Mouse (Mus musculus): ENCODE measurements around the gene Ccdc42. TPM values are rescaled to one million over a fixed set of nuclear protein-coding genes. Genes with fewer than 3 reads are reported as not detected.

Ccdc42 gene
- total RNA-seq (2014; rRNA removed) (not detected in 2 replicates), polyA plus RNA-seq (2012; rRNA removed) (not detected in 2 replicates)

DNA sequence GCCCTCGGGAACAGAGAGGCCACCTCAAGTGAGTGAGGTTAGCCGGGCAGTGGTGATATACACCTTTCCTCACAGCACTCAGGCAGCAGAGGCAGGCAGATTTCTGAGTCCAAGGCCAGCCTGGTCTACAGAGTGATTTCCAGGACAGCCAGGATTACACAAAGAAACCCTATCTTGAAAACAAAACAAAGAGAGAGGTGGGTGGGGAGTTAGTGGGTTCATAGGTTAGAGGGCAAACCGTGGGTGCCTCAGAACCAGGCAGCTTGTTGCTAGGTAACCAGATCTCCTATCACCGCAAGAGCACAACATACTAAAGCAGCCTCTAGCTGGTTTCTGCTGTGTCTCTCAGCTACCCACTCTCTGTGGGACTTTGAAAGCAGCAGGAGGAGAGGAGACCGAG is at the start of gene Ccdc42:
Gene Ccdc42, plus strand, starts transcription at position 301 of the 400 bp plus-strand sequence.
- TF ChIP-seq CTCF (IDR thresholded peaks at IDR 0.05; ENCODE audit: low read depth, low read length) (no peak), POLR2A (IDR thresholded peaks at IDR 0.05; ENCODE audit: extremely low read depth, insufficient read depth, low read length) (no peak)
- no peak for DNase-seq (ENCODE audit: extremely low read depth, low read depth, low spot score)
- H3K27ac ChIP-seq (replicated peaks; ENCODE audit: insufficient read depth, low read depth, low read length), result no peak within 1 kb of the TSS
- no peaks in the 10 kb centered on the region for H3K4me1 ChIP-seq (ENCODE audit: control insufficient read depth, insufficient read depth, low read length)
- H3K36me3 ChIP-seq (ENCODE audit: control insufficient read depth, insufficient read depth, low read length), result no peaks in the 10 kb centered on the region
- no peaks in the 10 kb centered on the region for H3K79me2 ChIP-seq (ENCODE audit: control insufficient read depth, insufficient read depth, low read length)
- H3K27me3 ChIP-seq (ENCODE audit: control insufficient read depth, insufficient read depth, low read length), result no peaks in the 10 kb centered on the region
- WGBS, result 67% methylated on average over 5 of the region's 5 CpGs
- no peak within 1 kb of the TSS for H3K9ac ChIP-seq (ENCODE audit: low read depth, low read length)
- no peak within 1 kb of the TSS for H3K4me3 ChIP-seq (ENCODE audit: insufficient read depth, low read depth, low read length)

DNA sequence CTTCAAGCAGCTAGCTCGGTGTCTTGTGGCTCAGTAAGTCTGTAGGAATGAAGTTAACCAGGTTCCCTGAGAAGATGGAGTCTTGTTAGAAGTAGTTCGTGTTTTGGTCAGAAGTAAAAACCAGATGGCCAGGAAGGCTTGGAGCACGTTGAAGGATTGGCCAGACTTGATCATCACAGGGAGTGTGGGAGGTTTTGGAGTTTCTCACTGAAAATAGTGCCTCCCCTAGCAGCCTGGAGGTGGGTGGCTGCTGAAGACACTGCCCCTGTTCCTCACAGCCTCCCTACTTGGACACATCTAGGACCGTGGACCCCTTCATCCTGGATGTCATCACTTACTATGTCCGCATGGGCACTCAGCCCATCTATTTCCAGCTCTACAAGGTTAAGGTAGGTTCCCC is 47.2 kb upstream of the Ccdc42 start:
- Histone ChIP-seq H3K36me3 (ENCODE audit: control insufficient read depth, insufficient read depth, low read length) (no peaks in the 10 kb centered on the region), H3K79me2 (ENCODE audit: control insufficient read depth, insufficient read depth, low read length) (no peaks in the 10 kb centered on the region), H3K27ac (replicated peaks; ENCODE audit: insufficient read depth, low read depth, low read length) (no peak overlapping the region), H3K27me3 (ENCODE audit: control insufficient read depth, insufficient read depth, low read length) (no peaks in the 10 kb centered on the region), H3K4me3 (ENCODE audit: insufficient read depth, low read depth, low read length) (no peak overlapping the region), H3K4me1 (ENCODE audit: control insufficient read depth, insufficient read depth, low read length) (no peaks in the 10 kb centered on the region), H3K9ac (ENCODE audit: low read depth, low read length) (no peak overlapping the region)
- whole genome bisulfite sequencing, result 90% methylated on average over 5 of the region's 5 CpGs
- TF ChIP-seq CTCF (IDR thresholded peaks at IDR 0.05; ENCODE audit: low read depth, low read length), result no peak
- no peak for TF ChIP-seq POLR2A (IDR thresholded peaks at IDR 0.05; ENCODE audit: extremely low read depth, insufficient read depth, low read length)
- DNase-seq (ENCODE audit: extremely low read depth, low read depth, low spot score), result no peak

- Histone ChIP-seq H3K36me3 (ENCODE audit: control insufficient read depth, insufficient read depth, low read length) (no peaks in the 10 kb centered on the region), H3K9ac (ENCODE audit: low read depth, low read length) (no peak overlapping the region), H3K27me3 (ENCODE audit: control insufficient read depth, insufficient read depth, low read length) (no peaks in the 10 kb centered on the region), H3K4me1 (ENCODE audit: control insufficient read depth, insufficient read depth, low read length) (peaks cover 2% of the 10 kb centered on the region; the same call in 1 of the 2 replicates), H3K27ac (replicated peaks; ENCODE audit: insufficient read depth, low read depth, low read length) (no peak overlapping the region), H3K4me3 (ENCODE audit: insufficient read depth, low read depth, low read length) (no peak overlapping the region), H3K79me2 (ENCODE audit: control insufficient read depth, insufficient read depth, low read length) (no peaks in the 10 kb centered on the region)
- TF ChIP-seq POLR2A (IDR thresholded peaks at IDR 0.05; ENCODE audit: extremely low read depth, insufficient read depth, low read length), result no peak
- peak; percentile 56 for TF ChIP-seq CTCF (IDR thresholded peaks at IDR 0.05; ENCODE audit: low read depth, low read length)
- no peak for DNase-seq (ENCODE audit: extremely low read depth, low read depth, low spot score)
- 32% methylated on average over 8 of the region's 8 CpGs for WGBS
Measured at GRCm38 (mm10) chr11:68544554-68544953, 42.3 kb upstream of the Ccdc42 start.

- WGBS, result 64% methylated on average over 7 of the region's 7 CpGs
Measured at GRCm38 (mm10) chr11:68545172-68545571, 41.6 kb upstream of the Ccdc42 start.

GRCm38 (mm10) chr11:68545682-68546222 is 41.1 kb upstream of the Ccdc42 start:
- H3K4me1 ChIP-seq (ENCODE audit: control insufficient read depth, insufficient read depth, low read length), result peaks cover 2% of the 10 kb centered on the region; the same call in 1 of the 2 replicates
- H3K27me3 ChIP-seq (ENCODE audit: control insufficient read depth, insufficient read depth, low read length), result no peaks in the 10 kb centered on the region
- no peak for DNase-seq (ENCODE audit: extremely low read depth, low read depth, low spot score)
- H3K4me3 ChIP-seq (ENCODE audit: insufficient read depth, low read depth, low read length), result no peak overlapping the region
- H3K9ac ChIP-seq (ENCODE audit: low read depth, low read length), result no peak overlapping the region
- no peaks in the 10 kb centered on the region for H3K79me2 ChIP-seq (ENCODE audit: control insufficient read depth, insufficient read depth, low read length)
- 87% methylated on average over 8 of the region's 8 CpGs for WGBS
- H3K36me3 ChIP-seq (ENCODE audit: control insufficient read depth, insufficient read depth, low read length), result no peaks in the 10 kb centered on the region
- H3K27ac ChIP-seq (replicated peaks; ENCODE audit: insufficient read depth, low read depth, low read length), result no peak overlapping the region
- no peak for TF ChIP-seq POLR2A (IDR thresholded peaks at IDR 0.05; ENCODE audit: extremely low read depth, insufficient read depth, low read length)
- no peak for TF ChIP-seq CTCF (IDR thresholded peaks at IDR 0.05; ENCODE audit: low read depth, low read length)

More at GRCm38 (mm10) chr11:68545172-68545571, 41.6 kb upstream of the Ccdc42 start:
- H3K79me2 ChIP-seq (ENCODE audit: control insufficient read depth, insufficient read depth, low read length), result no peaks in the 10 kb centered on the region
- H3K4me1 ChIP-seq (ENCODE audit: control insufficient read depth, insufficient read depth, low read length), result peaks cover 2% of the 10 kb centered on the region; the same call in 1 of the 2 replicates
- no peaks in the 10 kb centered on the region for H3K27me3 ChIP-seq (ENCODE audit: control insufficient read depth, insufficient read depth, low read length)
- DNase-seq (ENCODE audit: extremely low read depth, low read depth, low spot score), result no peak
- no peak for TF ChIP-seq CTCF (IDR thresholded peaks at IDR 0.05; ENCODE audit: low read depth, low read length)
- no peak for TF ChIP-seq POLR2A (IDR thresholded peaks at IDR 0.05; ENCODE audit: extremely low read depth, insufficient read depth, low read length)
- no peaks in the 10 kb centered on the region for H3K36me3 ChIP-seq (ENCODE audit: control insufficient read depth, insufficient read depth, low read length)
- H3K9ac ChIP-seq (ENCODE audit: low read depth, low read length), result no peak overlapping the region
- H3K27ac ChIP-seq (replicated peaks; ENCODE audit: insufficient read depth, low read depth, low read length), result no peak overlapping the region
- H3K4me3 ChIP-seq (ENCODE audit: insufficient read depth, low read depth, low read length), result no peak overlapping the region

DNA sequence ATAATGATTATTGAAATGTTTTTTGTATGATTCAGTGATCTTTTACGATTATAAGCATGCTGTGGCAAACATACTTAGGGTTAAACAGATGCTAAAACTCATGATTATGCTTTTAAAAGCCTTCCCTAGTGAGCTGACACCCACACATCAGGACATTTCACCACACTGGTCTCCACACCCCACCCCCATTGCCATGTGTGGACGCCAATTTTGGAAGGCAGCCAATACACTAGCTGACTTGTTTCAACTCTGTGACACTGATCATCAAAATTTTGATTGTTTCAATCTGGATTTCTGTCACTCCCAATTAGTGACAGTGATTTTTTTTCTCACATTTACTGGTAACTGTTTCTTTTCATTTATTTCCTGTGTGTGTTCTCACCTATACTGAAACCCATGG is 39.3 kb upstream of the Ccdc42 start:
- no peak overlapping the region for H3K9ac ChIP-seq (ENCODE audit: low read depth, low read length)
- H3K4me1 ChIP-seq (ENCODE audit: control insufficient read depth, insufficient read depth, low read length), result peaks cover 2% of the 10 kb centered on the region; the same call in 1 of the 2 replicates
- H3K79me2 ChIP-seq (ENCODE audit: control insufficient read depth, insufficient read depth, low read length), result no peaks in the 10 kb centered on the region
- no peak overlapping the region for H3K27ac ChIP-seq (replicated peaks; ENCODE audit: insufficient read depth, low read depth, low read length)
- no peak for TF ChIP-seq CTCF (IDR thresholded peaks at IDR 0.05; ENCODE audit: low read depth, low read length)
- TF ChIP-seq POLR2A (IDR thresholded peaks at IDR 0.05; ENCODE audit: extremely low read depth, insufficient read depth, low read length), result no peak
- 49% methylated on average over 2 of the region's 2 CpGs for WGBS
- H3K36me3 ChIP-seq (ENCODE audit: control insufficient read depth, insufficient read depth, low read length), result no peaks in the 10 kb centered on the region
- DNase-seq (ENCODE audit: extremely low read depth, low read depth, low spot score), result no peak
- no peaks in the 10 kb centered on the region for H3K27me3 ChIP-seq (ENCODE audit: control insufficient read depth, insufficient read depth, low read length)
- no peak overlapping the region for H3K4me3 ChIP-seq (ENCODE audit: insufficient read depth, low read depth, low read length)
